Mouse (Mus musculus): ENCODE results near the gene Hpse2. TPM values are rescaled to one million over a fixed set of nuclear protein-coding genes. Genes with fewer than 3 reads are reported as not detected.
"Not testable (repeated sequence)": the region's sequence is repeated elsewhere in the genome, so short reads cannot be mapped to it uniquely, and the experiment has no call there.

Gene Hpse2
- polyA plus RNA-seq, 1 experiment from 2014 or later: 4.3 TPM

DNA sequence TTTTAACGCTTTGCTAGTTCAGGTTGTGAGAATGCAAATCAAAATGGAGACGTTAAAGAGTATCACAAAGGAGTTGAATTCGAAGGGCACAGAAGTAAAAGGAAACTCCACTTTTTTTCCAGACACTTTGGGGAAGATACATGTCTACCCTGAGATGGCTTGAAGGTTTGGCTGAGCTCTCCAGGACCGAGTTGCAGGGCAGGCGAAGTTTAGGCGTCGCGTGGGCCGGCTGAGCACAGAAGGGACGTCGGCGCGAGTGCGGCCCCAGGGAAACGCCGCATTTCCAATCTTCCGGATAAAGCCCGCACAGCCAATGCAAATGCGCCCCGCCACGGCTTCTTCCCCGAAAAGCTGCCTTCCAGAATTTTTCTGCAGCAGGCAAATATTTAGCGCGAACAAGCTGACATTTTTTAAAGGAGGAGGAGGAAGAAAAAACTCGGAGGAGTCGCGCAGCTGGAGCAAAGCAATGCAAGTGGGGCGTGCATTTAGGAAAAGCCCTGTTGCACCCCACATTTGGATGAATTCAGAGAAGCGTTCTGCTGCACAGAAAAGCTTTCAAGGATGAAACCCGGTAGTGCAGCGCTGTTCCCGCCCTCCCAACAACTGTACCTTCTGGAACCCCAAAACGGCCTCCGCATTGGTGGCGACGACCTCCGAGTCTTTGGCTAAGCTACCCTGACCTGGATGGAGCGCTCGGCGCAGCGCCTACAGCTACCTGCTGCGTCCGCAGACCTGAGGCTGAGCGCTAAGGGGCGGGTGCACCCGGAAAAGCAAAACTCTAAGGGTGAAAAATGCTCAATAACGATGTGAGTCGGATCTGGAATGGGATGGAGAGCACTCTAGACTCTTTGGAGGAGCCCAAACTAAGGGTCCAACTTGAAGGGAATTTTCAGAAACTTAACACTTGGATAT, 1.9 kb downstream of the Hpse2 start:
- Histone ChIP-seq H3K36me3 (ENCODE audit: control insufficient read depth, insufficient read depth, low read length) (no peaks in the 10 kb centered on the region), H3K27me3 (replicated peaks; ENCODE audit: control insufficient read depth, insufficient read depth, low read length) (peaks cover 55% of the 10 kb centered on the region), H3K4me2 (ENCODE audit: low read depth, low read length) (peak overlapping the region; percentile 74), H3K9me3 (ENCODE audit: control insufficient read depth, low read length) (no peaks in the 10 kb centered on the region), H3K4me1 (ENCODE audit: control insufficient read depth, insufficient read depth, low read length) (peaks cover 3% of the 10 kb centered on the region; the same call in 1 of the 2 replicates), H3K27ac (replicated peaks; ENCODE audit: low read depth, low read length) (peak overlapping the region; percentile 89), H3K4me3 (ENCODE audit: low read depth, low read length) (peak overlapping the region; percentile 49), H3K9ac (ENCODE audit: low read depth, low read length) (peak overlapping the region; percentile 72)
- WGBS: under 1% methylated on average over 48 of the region's 48 CpGs
- ATAC-seq (ENCODE audit: low read depth) (no peak), DNase-seq (ENCODE audit: low spot score) (no peak)

DNA sequence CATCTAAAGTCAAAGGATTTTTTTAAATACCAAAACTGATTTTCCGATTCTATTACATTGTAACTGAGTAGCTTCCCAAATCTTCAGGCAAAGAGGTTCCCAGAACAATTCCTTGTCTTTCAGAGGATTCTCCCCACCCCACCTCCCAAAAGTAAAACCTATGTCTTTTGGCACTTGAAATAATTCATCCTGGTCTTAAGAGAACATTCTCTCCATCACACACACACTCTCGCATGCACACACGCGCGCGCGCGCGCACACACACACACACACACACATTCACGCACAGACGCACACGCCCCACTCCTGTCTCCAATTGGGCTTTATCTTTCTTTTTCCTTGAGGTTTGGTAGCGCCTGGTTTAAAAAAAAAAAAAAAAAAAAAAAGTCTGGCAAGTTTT, 2.7 kb downstream of the Hpse2 start:
- Histone ChIP-seq H3K9me3 (ENCODE audit: control insufficient read depth, low read length) (no peaks in the 10 kb centered on the region), H3K27ac (replicated peaks; ENCODE audit: low read depth, low read length) (peak overlapping the region; percentile 89), H3K4me2 (ENCODE audit: low read depth, low read length) (peak overlapping the region; percentile 74), H3K4me1 (ENCODE audit: control insufficient read depth, insufficient read depth, low read length) (peaks cover 3% of the 10 kb centered on the region; the same call in 1 of the 2 replicates), H3K36me3 (ENCODE audit: control insufficient read depth, insufficient read depth, low read length) (no peaks in the 10 kb centered on the region), H3K27me3 (replicated peaks; ENCODE audit: control insufficient read depth, insufficient read depth, low read length) (peaks cover 55% of the 10 kb centered on the region), H3K9ac (ENCODE audit: low read depth, low read length) (peak overlapping the region; percentile 72), H3K4me3 (ENCODE audit: low read depth, low read length) (peak overlapping the region; percentile 49)
- DNase-seq (ENCODE audit: low spot score) (no peak), ATAC-seq (ENCODE audit: low read depth) (no peak)
- 2% methylated on average over 13 of the region's 13 CpGs for WGBS

DNA sequence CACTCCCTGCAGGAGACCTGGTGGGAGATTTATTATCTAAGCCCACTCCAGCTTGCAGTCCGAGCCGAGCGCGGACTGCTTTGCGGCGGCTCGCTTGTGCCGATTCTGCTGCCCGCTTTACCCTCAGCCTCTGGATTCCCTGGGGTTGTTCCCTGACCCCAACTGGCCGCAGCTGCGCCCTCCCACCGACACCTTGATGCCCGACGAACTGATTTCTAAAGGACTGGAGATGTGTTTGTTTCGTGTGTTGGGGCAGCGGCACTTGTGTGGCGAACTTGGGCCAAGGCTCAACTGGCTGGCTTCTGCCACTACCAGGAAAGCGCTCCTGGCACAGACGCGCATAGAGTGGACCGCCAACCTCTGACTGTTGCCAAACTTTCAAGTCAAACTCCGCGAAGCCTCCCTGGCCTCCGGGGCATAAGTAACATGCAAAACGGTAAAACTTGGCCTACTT, 3.1 kb downstream of the Hpse2 start:
- no peak for ATAC-seq (ENCODE audit: low read depth)
- Histone ChIP-seq H3K27ac (replicated peaks; ENCODE audit: low read depth, low read length) (peak overlapping the region; percentile 89), H3K27me3 (replicated peaks; ENCODE audit: control insufficient read depth, insufficient read depth, low read length) (peaks cover 55% of the 10 kb centered on the region)

DNA sequence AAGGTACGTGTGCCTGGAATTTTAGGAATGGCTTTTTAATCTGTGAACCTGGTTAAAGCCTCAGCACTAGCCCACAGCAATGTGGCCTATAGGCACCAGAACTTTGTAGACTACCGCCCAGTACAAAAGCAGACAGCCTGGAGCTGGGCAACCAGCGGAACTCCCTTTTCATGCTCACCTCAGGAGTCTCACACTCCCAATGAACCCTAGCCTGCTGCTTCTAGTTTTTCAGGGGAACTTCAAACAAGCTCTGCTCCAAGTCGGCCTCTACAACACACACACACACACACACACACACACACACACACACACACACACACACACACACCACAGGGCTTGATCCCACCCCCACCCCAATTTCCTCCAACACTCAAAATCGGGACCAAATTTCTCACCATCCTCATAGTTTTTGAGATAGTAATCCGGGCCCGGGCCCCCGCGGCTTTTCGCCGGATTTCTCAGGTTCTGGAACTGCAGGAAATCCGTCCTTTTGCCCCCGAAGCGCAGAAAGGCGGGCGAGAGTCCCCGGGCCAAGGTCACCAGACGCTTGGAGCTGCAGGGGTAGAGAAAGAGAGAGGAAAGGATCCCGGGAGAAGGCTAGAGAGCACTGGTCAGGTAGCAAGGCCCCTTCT, 3.7 kb downstream of the Hpse2 start:
- Histone ChIP-seq H3K36me3 (ENCODE audit: control insufficient read depth, insufficient read depth, low read length) (no peaks in the 10 kb centered on the region), H3K9ac (ENCODE audit: low read depth, low read length) (peak overlapping the region; percentile 72), H3K4me2 (ENCODE audit: low read depth, low read length) (peak overlapping the region; percentile 74), H3K27me3 (replicated peaks; ENCODE audit: control insufficient read depth, insufficient read depth, low read length) (peaks cover 54% of the 10 kb centered on the region), H3K9me3 (ENCODE audit: control insufficient read depth, low read length) (no peaks in the 10 kb centered on the region), H3K4me1 (ENCODE audit: control insufficient read depth, insufficient read depth, low read length) (peaks cover 3% of the 10 kb centered on the region; the same call in 1 of the 2 replicates), H3K27ac (replicated peaks; ENCODE audit: low read depth, low read length) (peak overlapping the region; percentile 89), H3K4me3 (ENCODE audit: low read depth, low read length) (peak overlapping the region; percentile 49)
- 3% methylated on average over 19 of the region's 19 CpGs for WGBS
- ATAC-seq (ENCODE audit: low read depth) (no peak), DNase-seq (ENCODE audit: low spot score) (no peak)

More for the DNA sequence above, 3.1 kb downstream of the Hpse2 start:
- Histone ChIP-seq H3K4me1 (ENCODE audit: control insufficient read depth, insufficient read depth, low read length) (peaks cover 3% of the 10 kb centered on the region; the same call in 1 of the 2 replicates), H3K9me3 (ENCODE audit: control insufficient read depth, low read length) (no peaks in the 10 kb centered on the region), H3K4me3 (ENCODE audit: low read depth, low read length) (peak overlapping the region; percentile 49), H3K9ac (ENCODE audit: low read depth, low read length) (peak overlapping the region; percentile 72), H3K36me3 (ENCODE audit: control insufficient read depth, insufficient read depth, low read length) (no peaks in the 10 kb centered on the region), H3K4me2 (ENCODE audit: low read depth, low read length) (peak overlapping the region; percentile 74)
- peak; percentile 54 for DNase-seq (ENCODE audit: low spot score)
- WGBS: under 1% methylated on average over 24 of the region's 25 CpGs

DNA sequence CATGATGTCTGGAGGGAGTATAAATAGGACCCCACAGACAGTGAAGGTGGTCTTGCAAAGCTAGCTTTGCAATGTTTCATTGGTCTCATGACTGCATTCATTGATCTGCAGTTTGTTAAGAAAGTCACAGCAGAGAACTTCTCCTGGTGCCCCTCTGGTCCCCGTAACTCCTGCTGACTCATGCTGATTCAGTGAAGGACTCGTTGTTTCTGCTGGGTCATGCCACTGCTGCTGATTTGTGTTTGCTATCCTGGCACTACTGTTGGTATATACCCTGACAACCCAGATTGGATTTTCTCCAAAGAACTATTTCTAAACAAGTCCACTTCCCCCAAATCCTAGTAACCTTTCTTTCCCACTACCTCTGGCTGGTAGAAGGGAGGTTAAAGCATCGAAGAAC, 29.3 kb downstream of the Hpse2 start:
- WGBS: 86% methylated on average over 3 of the region's 3 CpGs
- Histone ChIP-seq H3K27me3 (replicated peaks; ENCODE audit: control insufficient read depth, insufficient read depth, low read length) (no peaks in the 10 kb centered on the region), H3K4me3 (ENCODE audit: low read depth, low read length) (no peak overlapping the region), H3K9me3 (ENCODE audit: control insufficient read depth, low read length) (peaks cover 14% of the 10 kb centered on the region; the same call in 1 of the 2 replicates), H3K4me1 (ENCODE audit: control insufficient read depth, insufficient read depth, low read length) (no peaks in the 10 kb centered on the region), H3K27ac (replicated peaks; ENCODE audit: low read depth, low read length) (no peak overlapping the region), H3K36me3 (ENCODE audit: control insufficient read depth, insufficient read depth, low read length) (no peaks in the 10 kb centered on the region), H3K4me2 (ENCODE audit: low read depth, low read length) (no peak overlapping the region), H3K9ac (ENCODE audit: low read depth, low read length) (no peak overlapping the region)
- DNase-seq (ENCODE audit: low spot score) (no peak), ATAC-seq (ENCODE audit: low read depth) (no peak)

DNA sequence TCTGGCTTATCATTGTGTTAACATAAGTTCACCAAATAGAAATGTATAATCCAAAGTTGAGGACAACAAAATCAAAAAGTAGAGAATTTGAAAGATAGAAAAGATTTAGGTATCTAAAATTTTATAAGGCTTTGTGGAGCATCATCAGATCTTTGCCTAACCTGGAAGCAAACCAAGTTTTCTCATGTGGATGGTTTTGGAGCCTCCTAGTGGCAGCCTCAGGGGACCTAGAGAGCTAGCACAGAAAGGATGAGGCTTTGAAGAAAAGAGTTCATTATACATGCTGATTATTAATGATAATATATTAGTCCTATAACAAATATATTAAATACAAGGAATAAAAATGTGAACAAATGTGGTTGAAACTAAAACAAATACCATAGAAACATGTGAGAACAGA, 77.0 kb downstream of the Hpse2 start:
- peaks cover 7% of the 10 kb centered on the region; the same call in 1 of the 2 replicates for H3K9me3 ChIP-seq (ENCODE audit: control insufficient read depth, low read length)
- H3K27ac ChIP-seq (replicated peaks; ENCODE audit: low read depth, low read length): no peak overlapping the region
- H3K36me3 ChIP-seq (ENCODE audit: control insufficient read depth, insufficient read depth, low read length): no peaks in the 10 kb centered on the region
- peak; percentile 53 for DNase-seq (ENCODE audit: low spot score)
- H3K27me3 ChIP-seq (replicated peaks; ENCODE audit: control insufficient read depth, insufficient read depth, low read length): no peaks in the 10 kb centered on the region
- no peaks in the 10 kb centered on the region for H3K4me1 ChIP-seq (ENCODE audit: control insufficient read depth, insufficient read depth, low read length)
- H3K4me2 ChIP-seq (ENCODE audit: low read depth, low read length): no peak overlapping the region
- H3K9ac ChIP-seq (ENCODE audit: low read depth, low read length): no peak overlapping the region
- no peak overlapping the region for H3K4me3 ChIP-seq (ENCODE audit: low read depth, low read length)
- no peak for ATAC-seq (ENCODE audit: low read depth)

DNA sequence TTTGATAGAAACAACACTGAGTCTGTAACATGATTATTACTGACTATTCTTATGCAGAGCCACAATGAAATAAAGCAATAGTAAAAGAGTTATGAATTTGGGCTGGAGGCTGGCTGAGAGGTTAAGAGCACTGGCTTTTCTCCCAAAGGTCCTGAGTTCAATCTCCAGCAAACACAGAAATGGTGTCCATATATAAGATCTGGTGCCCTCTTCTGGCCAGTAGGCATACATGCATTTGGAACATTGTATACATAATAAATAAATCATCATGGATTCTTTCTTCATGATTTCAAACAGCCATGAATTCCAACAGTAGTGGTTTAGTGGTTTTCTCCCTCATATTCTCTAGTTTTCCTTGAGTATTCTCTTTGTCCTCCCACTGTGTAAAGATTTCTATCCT, 81.4 kb downstream of the Hpse2 start:
- Histone ChIP-seq H3K4me3 (ENCODE audit: low read depth, low read length) (no peak overlapping the region), H3K4me1 (ENCODE audit: control insufficient read depth, insufficient read depth, low read length) (no peaks in the 10 kb centered on the region), H3K9me3 (ENCODE audit: control insufficient read depth, low read length) (peaks cover 19% of the 10 kb centered on the region; the same call in 1 of the 2 replicates), H3K27ac (replicated peaks; ENCODE audit: low read depth, low read length) (no peak overlapping the region), H3K27me3 (replicated peaks; ENCODE audit: control insufficient read depth, insufficient read depth, low read length) (no peaks in the 10 kb centered on the region), H3K36me3 (ENCODE audit: control insufficient read depth, insufficient read depth, low read length) (no peaks in the 10 kb centered on the region), H3K9ac (ENCODE audit: low read depth, low read length) (no peak overlapping the region), H3K4me2 (ENCODE audit: low read depth, low read length) (no peak overlapping the region)
- DNase-seq (ENCODE audit: low spot score): no peak
- no peak for ATAC-seq (ENCODE audit: low read depth)

DNA sequence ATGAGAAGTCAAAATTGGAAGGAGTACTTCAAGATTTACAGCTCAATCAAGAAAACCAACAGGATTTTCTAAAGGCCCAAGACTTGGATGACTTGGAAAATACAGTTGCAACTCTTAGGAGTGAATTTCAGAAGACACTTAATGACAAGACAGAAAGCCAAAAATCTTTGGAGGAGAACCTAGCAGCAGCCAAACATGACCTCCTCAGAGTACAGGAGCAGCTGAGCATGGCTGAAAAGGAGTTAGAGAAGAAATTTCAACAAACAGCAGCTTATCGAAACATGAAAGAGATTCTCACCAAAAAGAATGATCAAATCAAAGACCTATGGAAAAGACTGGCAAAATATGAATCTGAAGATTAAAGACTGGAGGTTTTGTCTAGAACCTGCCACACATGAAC, 106.8 kb downstream of the Hpse2 start:
- not testable (repeated sequence) for H3K4me2 ChIP-seq (ENCODE audit: low read depth, low read length); ATAC-seq (ENCODE audit: low read depth); H3K27me3 ChIP-seq (replicated peaks; ENCODE audit: control insufficient read depth, insufficient read depth, low read length); H3K4me3 ChIP-seq (ENCODE audit: low read depth, low read length); H3K9me3 ChIP-seq (ENCODE audit: control insufficient read depth, low read length); H3K27ac ChIP-seq (replicated peaks; ENCODE audit: low read depth, low read length); DNase-seq (ENCODE audit: low spot score); H3K4me1 ChIP-seq (ENCODE audit: control insufficient read depth, insufficient read depth, low read length); H3K36me3 ChIP-seq (ENCODE audit: control insufficient read depth, insufficient read depth, low read length); H3K9ac ChIP-seq (ENCODE audit: low read depth, low read length)
- 93% methylated on average over 1 of the region's 1 CpGs for whole genome bisulfite sequencing
